11 mouse cellular contexts compared by ENCODE assay signal in the genomic region with DNA sequence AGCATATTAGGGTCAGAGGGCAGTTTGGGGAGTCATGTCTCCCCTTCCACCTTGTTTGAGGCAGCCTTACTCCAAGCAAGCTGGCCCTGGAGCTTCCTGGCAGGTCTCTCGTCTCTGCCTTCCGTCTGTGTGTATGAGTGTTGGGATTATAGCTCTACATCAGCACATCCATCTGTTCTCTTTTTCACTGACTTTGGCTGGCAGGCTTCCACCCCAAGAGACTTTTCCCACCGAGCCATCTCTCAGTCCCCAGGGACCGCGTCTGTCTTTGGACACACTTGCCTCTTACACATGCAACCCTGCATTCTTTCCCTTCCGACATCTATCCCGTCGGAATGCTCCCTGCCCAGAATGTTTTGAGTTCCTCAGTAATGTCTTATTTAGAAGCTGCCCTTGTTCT.
DNase-seq lines count a peak whose midpoint lies in the region; ATAC-seq and TF ChIP-seq lines count a peak whose summit lies in the region.
"Had no signal": no experiment of that assay in that cellular context is flagged by ENCODE, and none has a peak within 500 bp of the region (broad histone marks: within the 10 kb centered on the region; RNA-seq: fewer than 3 reads in every experiment).

No protein-coding gene starts in this region.

- no peak overlapping the region for H3K4me2 ChIP-seq in forebrain, embryonic 14.5 days (ENCODE audit: low read length)
- no peak overlapping the region for H3K4me2 ChIP-seq in forebrain, embryonic 11.5 days (ENCODE audit: low read depth, low read length, severe bottlenecking)
- H3K4me2 ChIP-seq in lung, embryonic 16.5 days (ENCODE audit: low read depth, low read length), result no peak overlapping the region
- H3K4me2 ChIP-seq: liver, embryonic 15.5 days; neural tube, embryonic 13.5 days had no signal

- no peak overlapping the region for H3K4me3 ChIP-seq in forebrain, embryonic 14.5 days (ENCODE audit: low read depth, low read length)
- no peak overlapping the region for H3K4me3 ChIP-seq in forebrain, embryonic 11.5 days (ENCODE audit: low read depth, low read length)
- no peak overlapping the region for H3K4me3 ChIP-seq in gastrocnemius, adult 2 months
- H3K4me3 ChIP-seq in lung, embryonic 16.5 days (ENCODE audit: low read length), result no peak overlapping the region
- H3K4me3 ChIP-seq: liver, embryonic 15.5 days; neural tube, embryonic 13.5 days had no signal

- no peak overlapping the region for H3K27ac ChIP-seq in forebrain, embryonic 14.5 days (ENCODE audit: low read depth, low read length)
- no peak overlapping the region for H3K27ac ChIP-seq in forebrain, embryonic 11.5 days (ENCODE audit: low read depth, low read length)
- H3K27ac ChIP-seq in gastrocnemius, adult 2 months, result no peak overlapping the region
- no peak overlapping the region for H3K27ac ChIP-seq in lung, embryonic 16.5 days (ENCODE audit: low read length)
- H3K27ac ChIP-seq: liver, embryonic 15.5 days; neural tube, embryonic 13.5 days had no signal

- peak; percentile 55; the same call in 1 of the 2 replicates for ATAC-seq in forebrain, embryonic 14.5 days
- no peak for ATAC-seq in forebrain, embryonic 11.5 days (replicated peaks; ENCODE audit: low FRiP score)
- ATAC-seq in lung, embryonic 16.5 days (ENCODE audit: low read depth), result peak; percentile 54; the same call in 1 of the 2 replicates
- ATAC-seq: inflammation-experienced regulatory T-cells, adult 6 months had no signal

- H3K9ac ChIP-seq in forebrain, embryonic 14.5 days (ENCODE audit: low read length), result no peak overlapping the region
- no peak overlapping the region for H3K9ac ChIP-seq in forebrain, embryonic 11.5 days (ENCODE audit: low read length)
- no peak overlapping the region for H3K9ac ChIP-seq in lung, embryonic 16.5 days (ENCODE audit: low read length)
- H3K9ac ChIP-seq: liver, embryonic 15.5 days; neural tube, embryonic 13.5 days had no signal

- TF ChIP-seq CTCF in gastrocnemius, adult 2 months (IDR thresholded peaks at IDR 0.05), result no peak

- H3K27me3 ChIP-seq in forebrain, embryonic 14.5 days (replicated peaks; ENCODE audit: control insufficient read depth, insufficient read depth, low read length), result no peaks in the 10 kb centered on the region
- H3K27me3 ChIP-seq in forebrain, embryonic 11.5 days (ENCODE audit: control insufficient read depth, insufficient read depth, low read length), result no peaks in the 10 kb centered on the region
- H3K27me3 ChIP-seq in lung, embryonic 16.5 days (ENCODE audit: control insufficient read depth, insufficient read depth, low read depth, low read length), result no peaks in the 10 kb centered on the region
- H3K27me3 ChIP-seq: liver, embryonic 15.5 days; neural tube, embryonic 13.5 days had no signal

- H3K4me1 ChIP-seq in forebrain, embryonic 14.5 days (ENCODE audit: control insufficient read depth, insufficient read depth, low read length), result no peaks in the 10 kb centered on the region; the same call in 1 of the 2 replicates
- H3K4me1 ChIP-seq in forebrain, embryonic 11.5 days (replicated peaks; ENCODE audit: control insufficient read depth, insufficient read depth, low read length), result no peaks in the 10 kb centered on the region
- peaks cover 9% of the 10 kb centered on the region for H3K4me1 ChIP-seq in lung, embryonic 16.5 days (replicated peaks; ENCODE audit: control insufficient read depth, insufficient read depth, low read length)
- H3K4me1 ChIP-seq: liver, embryonic 15.5 days; neural tube, embryonic 13.5 days had no signal

- no peaks in the 10 kb centered on the region for H3K9me3 ChIP-seq in forebrain, embryonic 14.5 days (replicated peaks; ENCODE audit: control insufficient read depth, low read length)
- no peaks in the 10 kb centered on the region for H3K9me3 ChIP-seq in forebrain, embryonic 11.5 days (ENCODE audit: control insufficient read depth, low read length)
- no peaks in the 10 kb centered on the region for H3K9me3 ChIP-seq in lung, embryonic 16.5 days (ENCODE audit: control insufficient read depth, low read length)
- H3K9me3 ChIP-seq: liver, embryonic 15.5 days; neural tube, embryonic 13.5 days had no signal

- DNase-seq in forebrain, embryonic 14.5 days (ENCODE audit: low spot score), result peak; percentile 47
- no peak for DNase-seq in forebrain, embryonic 11.5 days (ENCODE audit: low spot score)
- DNase-seq in layer of hippocampus, adult 11-12 months (ENCODE audit: low spot score), result peak; percentile 21
- DNase-seq in layer of hippocampus, postnatal 25 days (ENCODE audit: extremely low spot score in 1 of 2, low spot score in 1 of 2), result no peak
- DNase-seq in gastrocnemius, adult 2 months, result peak; percentile 51
- no peak for DNase-seq in yolk sac, embryonic 10.5 days (ENCODE audit: low spot score)
- no peak for DNase-seq in testis, postnatal 14 days (ENCODE audit: low spot score)

- no peaks in the 10 kb centered on the region for H3K36me3 ChIP-seq in forebrain, embryonic 14.5 days (ENCODE audit: control insufficient read depth, insufficient read depth, low read length)
- no peaks in the 10 kb centered on the region for H3K36me3 ChIP-seq in forebrain, embryonic 11.5 days (ENCODE audit: control insufficient read depth, insufficient read depth, low read length)
- no peaks in the 10 kb centered on the region for H3K36me3 ChIP-seq in lung, embryonic 16.5 days (ENCODE audit: control insufficient read depth, insufficient read depth, low read length)
- H3K36me3 ChIP-seq: liver, embryonic 15.5 days; neural tube, embryonic 13.5 days had no signal

- WGBS in forebrain, embryonic 14.5 days, result 53% methylated on average over 8 of the region's 8 CpGs
- 76% methylated on average over 8 of the region's 8 CpGs for WGBS in forebrain, embryonic 11.5 days
- 46% methylated on average over 8 of the region's 8 CpGs for WGBS in lung, embryonic 16.5 days

- intact Hi-C loops in gastrocnemius, adult 2 months (cut with DNase I), result no loop called here

Comparison
In these comparisons a context has a peak if more than half of its experiments do, and no peak if none do; other contexts are left out.
1. DNase-seq: peak in forebrain, embryonic 14.5 days (single experiment), layer of hippocampus, adult 11-12 months (single experiment) and gastrocnemius, adult 2 months (single experiment); none in forebrain, embryonic 11.5 days (single experiment), layer of hippocampus, postnatal 25 days (0 of 2), yolk sac, embryonic 10.5 days (single experiment) and testis, postnatal 14 days (single experiment).